Mouse (Mus musculus): ENCODE results near the gene Fgf6. TPM values are rescaled to one million over a fixed set of nuclear protein-coding genes. Genes with fewer than 3 reads are reported as not detected.

The Fgf6 gene
- total RNA-seq (2012; rRNA removed) = not detected in 2 replicates
- total RNA-seq (2014; rRNA removed) = not detected in 2 replicates
- not detected in 2 replicates for polyA plus RNA-seq (2012; ENCODE audit: insufficient read length, low read depth)

GRCm38 (mm10) chr6:127014906-127015770, at the start of gene Fgf6:
TSS of gene Fgf6 (plus strand) at chr6:127015586.
- dilution Hi-C loops (cut with MboI; ENCODE audit: extremely low pct_ligation_motif_present, extremely low pct_unique_long_range_greater_than_20kb, low sequenced_read_pairs) = no loop called here
- no peak for TF ChIP-seq PAX5 (IDR thresholded peaks at IDR 0.05; ENCODE audit: low read length)

GRCm38 (mm10) chr6:126966241-126967026, 49.0 kb upstream of the Fgf6 start:
- no peak for TF ChIP-seq ZC3H11A (IDR thresholded peaks at IDR 0.05; ENCODE audit: low read depth, low read length)
- TF ChIP-seq JUND (conservative IDR thresholded peaks at IDR 0.05; ENCODE audit: low read depth, low read length) = no peak
- no peak for TF ChIP-seq CHD1 (IDR thresholded peaks at IDR 0.05; ENCODE audit: low read depth, low read length)
- no peak for TF ChIP-seq NRF1 (IDR thresholded peaks at IDR 0.05; ENCODE audit: low read depth, low read length)
- no peak for TF ChIP-seq ZMIZ1 (IDR thresholded peaks at IDR 0.05; ENCODE audit: low read depth, low read length)
- no peak for TF ChIP-seq ELF1 (IDR thresholded peaks at IDR 0.05; ENCODE audit: low read depth, low read length)
- no peak for TF ChIP-seq POLR2AphosphoS2 (IDR thresholded peaks at IDR 0.05; ENCODE audit: low read depth, low read length)
- no peak for TF ChIP-seq MXI1 (IDR thresholded peaks at IDR 0.05; ENCODE audit: low read depth, low read length)
- TF ChIP-seq ZNF384 (IDR thresholded peaks at IDR 0.05; ENCODE audit: low read depth, low read length) = no peak
- TF ChIP-seq IRF4 (IDR thresholded peaks at IDR 0.05; ENCODE audit: low read depth, low read length) = no peak
- no peak for TF ChIP-seq SIN3A (IDR thresholded peaks at IDR 0.05; ENCODE audit: low read length)
- TF ChIP-seq PAX5 (IDR thresholded peaks at IDR 0.05; ENCODE audit: low read length) = no peak
- TF ChIP-seq CHD2 (IDR thresholded peaks at IDR 0.05; ENCODE audit: low read length) = no peak
- TF ChIP-seq RCOR1 (conservative IDR thresholded peaks at IDR 0.05; ENCODE audit: low read depth, low read length) = no peak
- no peak for TF ChIP-seq TCF12 (IDR thresholded peaks at IDR 0.05; ENCODE audit: low read depth, low read length)
- TF ChIP-seq CTCF (conservative IDR thresholded peaks at IDR 0.05 in 1 of 2, IDR thresholded peaks at IDR 0.05 in 1 of 2; ENCODE audit: low read depth in 2 of 2, low read length in 2 of 2) = no peak
- dilution Hi-C loops (cut with MboI; ENCODE audit: extremely low pct_ligation_motif_present, extremely low pct_unique_long_range_greater_than_20kb, low sequenced_read_pairs) = no loop called here
- in situ Hi-C loops (cut with MboI; ENCODE audit: low pct_ligation_motif_present, low pct_unique_long_range_greater_than_20kb, low sequenced_read_pairs) = loop anchor here (10.0 kb wide), 1 partner anchor 138 kb away; the partner anchor contains the start of gene Tigar
- no peak overlapping the region for H3K4me3 ChIP-seq (replicated peaks in 1 of 3; ENCODE audit: low read depth in 2 of 3, low read length in 2 of 3, poor library complexity in 1 of 3)
- peaks cover 24 to 78% of the 10 kb centered on the region in 2 experiments for H3K36me3 ChIP-seq (replicated peaks in 1 of 2; ENCODE audit: control insufficient read depth in 1 of 2, insufficient read depth in 1 of 2, low read length in 1 of 2)
- no peak overlapping the region for H3K9ac ChIP-seq (ENCODE audit: insufficient read depth, low read depth)
- no peak for DNase-seq (ENCODE audit: extremely low read depth)
- H3K27me3 ChIP-seq (replicated peaks) = no peaks in the 10 kb centered on the region
- no peak overlapping the region for H3K4me2 ChIP-seq (ENCODE audit: insufficient read depth, low read depth, poor library complexity, severe bottlenecking)
- H3K9me3 ChIP-seq (replicated peaks; ENCODE audit: low read length) = no peaks in the 10 kb centered on the region
- H3K4me1 ChIP-seq (ENCODE audit: control insufficient read depth in 1 of 2, insufficient read depth in 2 of 2) = peaks cover 0 to 8% of the 10 kb centered on the region in 2 experiments; a peak in 1 of 4 replicates
- no peak overlapping the region for H3K27ac ChIP-seq (ENCODE audit: insufficient read depth, low read depth)
- no peaks in the 10 kb centered on the region for H3K79me2 ChIP-seq (replicated peaks; ENCODE audit: control insufficient read depth, extremely low read depth, insufficient read depth, poor library complexity, severe bottlenecking)

More at GRCm38 (mm10) chr6:127014906-127015770, at the start of gene Fgf6:
- in situ Hi-C loops (cut with MboI; ENCODE audit: low pct_ligation_motif_present, low pct_unique_long_range_greater_than_20kb, low sequenced_read_pairs) = no loop called here
- Histone ChIP-seq H3K27ac (ENCODE audit: insufficient read depth, low read depth) (no peak within 1 kb of the TSS), H3K9me3 (replicated peaks; ENCODE audit: low read length) (no peaks in the 10 kb centered on the region), H3K36me3 (replicated peaks in 1 of 2; ENCODE audit: control insufficient read depth in 1 of 2, insufficient read depth in 1 of 2, low read length in 1 of 2) (no peaks in the 10 kb centered on the region), H3K9ac (ENCODE audit: insufficient read depth, low read depth) (no peak within 1 kb of the TSS), H3K4me1 (ENCODE audit: control insufficient read depth in 1 of 2, insufficient read depth in 2 of 2) (no peaks in the 10 kb centered on the region), H3K79me2 (replicated peaks; ENCODE audit: control insufficient read depth, extremely low read depth, insufficient read depth, poor library complexity, severe bottlenecking) (no peaks in the 10 kb centered on the region), H3K4me3 (replicated peaks in 1 of 3; ENCODE audit: low read depth in 2 of 3, low read length in 2 of 3, poor library complexity in 1 of 3) (no peak within 1 kb of the TSS), H3K27me3 (replicated peaks) (peaks cover 20% of the 10 kb centered on the region), H3K4me2 (ENCODE audit: insufficient read depth, low read depth, poor library complexity, severe bottlenecking) (no peak within 1 kb of the TSS)
- no peak for DNase-seq (ENCODE audit: extremely low read depth)

Data from CH12.LX (cell line).